Mouse (Mus musculus): ENCODE measurements at regions not wholly inside any gene's neighbourhood (a gene's known extent, or its start where the extent isn't known, plus 50 kb on each side); places are given as distances from the start of the nearest gene placed in this dataset.

GRCm38 (mm10) chr13:31109231-31109630 is 135.2 kb downstream of the Gm5447 start:
- TF ChIP-seq POLR2AphosphoS5 (IDR thresholded peaks at IDR 0.05; ENCODE audit: insufficient replicate concordance, low read depth, low read length) (no peak), CTCF (IDR thresholded peaks at IDR 0.05; ENCODE audit: low read depth, low read length) (no peak), GATA1 (IDR thresholded peaks at IDR 0.05; ENCODE audit: borderline replicate concordance, low read length) (no peak)
